Mouse (Mus musculus) cerebellum, postnatal 36 days (tissue): ENCODE measurements at regions not wholly inside any gene's neighbourhood (a gene's known extent, or its start where the extent isn't known, plus 50 kb on each side); places are given as distances from the start of the nearest gene placed in this dataset.

Source experiments
- DNase-seq, 2 experiments: peaks; one replicate each; pipeline ENCODE4 v3.0.0; 2021 to 2022; ENCODE audit warnings: mixed read lengths in 2 of 2

DNA sequence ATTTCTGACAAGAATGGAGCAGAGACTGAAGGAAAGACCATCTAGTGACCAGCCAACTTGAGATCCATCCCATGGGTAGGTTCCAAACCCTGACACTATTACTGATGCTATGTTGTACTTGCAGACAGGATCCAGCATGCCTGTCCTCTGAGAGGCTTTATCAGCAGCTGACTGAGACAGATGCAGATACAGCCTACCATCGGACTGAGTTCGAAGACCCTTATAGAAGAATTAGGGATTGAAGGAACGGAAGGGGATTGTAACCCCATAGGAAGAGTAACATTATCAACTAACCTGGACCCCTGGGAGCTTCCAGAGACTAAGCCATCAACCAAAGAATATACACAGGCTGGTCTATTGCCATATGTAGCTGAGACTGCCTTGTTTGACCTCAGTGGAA is 183.1 kb upstream of the Adcy2 start:
- no peak for DNase-seq

- DNase-seq = no peak
Observed at GRCm38 (mm10) chr13:69190661-69191060, 191.3 kb upstream of the Adcy2 start.

GRCm38 (mm10) chr13:69196464-69196871 is 197.1 kb upstream of the Adcy2 start:
- no peak for DNase-seq

- no peak for DNase-seq
Observed at GRCm38 (mm10) chr13:69207741-69208568, 208.6 kb upstream of the Adcy2 start.

DNA sequence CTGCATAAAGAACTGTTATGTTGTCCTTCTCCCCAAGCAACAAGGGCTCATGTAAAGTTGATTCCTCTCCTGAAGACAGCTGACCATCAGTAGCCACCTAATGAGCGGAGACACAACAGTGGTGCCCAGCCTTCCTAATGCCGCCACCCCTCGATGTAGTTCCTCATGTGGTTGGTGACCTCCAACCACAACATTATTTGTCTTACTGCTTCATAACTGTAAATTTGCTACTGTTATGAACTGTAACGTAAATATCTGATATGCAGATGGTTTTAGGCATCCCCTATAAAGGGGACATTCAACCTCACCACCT is 209.2 kb upstream of the Adcy2 start:
- no peak for DNase-seq

DNA sequence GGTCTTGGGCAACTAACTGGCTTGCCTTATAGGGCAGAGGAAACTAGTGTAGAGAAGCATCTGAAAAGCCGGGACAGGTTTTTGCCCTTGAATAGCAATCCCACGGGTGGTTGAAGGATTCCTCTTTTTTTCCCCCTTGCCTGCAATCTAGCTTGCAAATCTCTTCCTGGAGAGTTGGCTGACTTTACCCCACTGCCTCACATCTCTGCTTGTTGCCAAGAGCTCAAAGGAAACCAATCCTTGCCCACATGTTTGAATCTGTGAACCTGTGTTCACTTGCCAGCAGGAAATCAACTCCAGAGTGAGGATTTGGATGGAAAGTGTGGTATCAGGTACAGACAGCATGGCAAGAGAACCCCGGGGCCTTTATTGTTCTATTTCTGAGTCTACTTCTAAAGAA is 217.2 kb upstream of the Adcy2 start:
- no peak for DNase-seq

- DNase-seq = no peak
Observed at GRCm38 (mm10) chr13:69220425-69220824, 221.1 kb upstream of the Adcy2 start.

- DNase-seq = no peak
Observed at GRCm38 (mm10) chr13:69226538-69226937, 227.2 kb upstream of the Adcy2 start.

- no peak for DNase-seq
Observed at GRCm38 (mm10) chr13:69230361-69230943, 231.1 kb upstream of the Adcy2 start.

DNA sequence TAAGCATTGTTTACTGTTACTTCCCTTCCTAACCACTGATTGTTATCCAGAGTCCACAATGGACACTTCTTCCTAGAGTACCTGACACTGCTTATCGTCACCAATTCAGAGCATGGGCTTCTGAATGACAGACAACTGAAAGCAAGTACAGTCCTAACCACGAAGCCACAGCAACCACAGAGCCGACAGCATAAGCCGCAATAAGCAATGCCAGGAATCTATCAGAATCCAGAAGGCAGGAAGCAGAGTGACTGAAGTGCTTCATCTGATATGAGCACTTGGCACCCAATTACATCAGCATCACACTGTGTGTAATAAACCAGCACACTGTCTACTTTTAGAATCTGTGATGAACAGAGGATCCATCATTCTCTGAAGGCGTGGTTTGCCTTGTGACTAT is 237.0 kb upstream of the Adcy2 start:
- no peak for DNase-seq

GRCm38 (mm10) chr13:69237918-69238317 is 238.6 kb upstream of the Adcy2 start:
- DNase-seq = no peak

DNA sequence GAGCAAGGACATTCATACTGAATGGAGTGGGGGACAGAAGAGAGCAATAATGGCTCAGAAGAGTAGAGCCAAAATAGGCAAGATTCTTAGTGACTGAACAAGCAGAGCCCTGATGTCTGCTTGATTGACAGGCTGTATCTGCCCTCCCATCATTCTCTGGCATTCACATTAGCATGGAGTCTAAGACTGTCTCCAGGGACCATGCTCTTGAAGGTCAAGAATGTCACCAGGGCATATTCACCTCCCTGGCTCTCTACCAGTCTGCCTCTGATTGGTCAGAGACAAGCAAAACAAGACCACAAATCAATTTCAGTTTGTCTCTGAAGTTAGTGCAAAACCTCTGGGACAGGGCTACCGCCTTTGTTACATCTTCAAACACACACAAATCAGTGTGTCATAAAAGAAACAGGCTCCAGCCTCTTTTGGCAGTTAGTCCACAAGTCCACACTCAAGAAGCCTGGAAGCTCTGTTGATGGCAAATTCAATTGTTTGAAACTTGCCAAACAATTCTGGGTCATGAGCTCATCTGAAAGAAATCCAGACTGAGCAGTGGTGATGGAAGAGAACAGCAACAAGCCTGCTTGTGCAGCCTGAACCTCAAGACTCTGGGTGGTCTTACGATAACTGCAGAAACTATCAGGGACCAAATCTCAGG is 240.0 kb upstream of the Adcy2 start:
- DNase-seq = no peak

DNA sequence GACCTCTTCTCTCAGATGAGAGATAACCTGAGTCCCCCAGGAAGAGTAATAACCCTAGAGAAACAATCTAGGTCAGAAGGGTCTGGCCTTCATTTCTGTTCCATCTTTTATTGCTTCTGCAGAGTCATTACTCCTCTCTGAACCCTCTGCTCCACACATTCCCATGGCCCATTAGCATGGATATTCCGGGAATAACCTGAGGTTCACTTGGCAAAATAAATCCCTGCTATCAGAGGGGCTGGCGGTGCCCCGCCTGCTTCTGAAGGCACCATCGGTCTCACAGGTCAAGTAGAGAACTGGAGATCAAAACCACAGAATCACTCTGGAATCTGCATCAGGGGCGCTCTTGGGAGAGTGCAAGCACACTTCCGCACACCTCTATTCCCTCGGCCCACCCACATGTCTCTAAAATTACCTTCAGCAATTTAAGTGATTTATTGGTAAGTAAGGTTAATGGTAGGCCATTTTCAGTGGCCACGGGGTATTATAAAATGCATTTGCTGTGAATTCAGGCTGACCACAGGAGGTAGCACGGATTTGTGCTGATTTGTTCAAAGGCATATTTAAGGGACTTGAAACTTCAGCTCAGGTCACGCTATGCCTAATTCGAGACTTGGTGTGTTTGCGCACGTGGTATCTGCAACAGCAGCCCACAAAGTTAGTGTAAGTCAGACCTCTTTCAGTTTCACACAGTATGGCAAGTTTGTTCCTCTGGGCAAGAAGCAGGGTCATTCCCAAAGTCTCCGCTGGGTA is 243.4 kb upstream of the Adcy2 start:
- DNase-seq = no peak

DNA sequence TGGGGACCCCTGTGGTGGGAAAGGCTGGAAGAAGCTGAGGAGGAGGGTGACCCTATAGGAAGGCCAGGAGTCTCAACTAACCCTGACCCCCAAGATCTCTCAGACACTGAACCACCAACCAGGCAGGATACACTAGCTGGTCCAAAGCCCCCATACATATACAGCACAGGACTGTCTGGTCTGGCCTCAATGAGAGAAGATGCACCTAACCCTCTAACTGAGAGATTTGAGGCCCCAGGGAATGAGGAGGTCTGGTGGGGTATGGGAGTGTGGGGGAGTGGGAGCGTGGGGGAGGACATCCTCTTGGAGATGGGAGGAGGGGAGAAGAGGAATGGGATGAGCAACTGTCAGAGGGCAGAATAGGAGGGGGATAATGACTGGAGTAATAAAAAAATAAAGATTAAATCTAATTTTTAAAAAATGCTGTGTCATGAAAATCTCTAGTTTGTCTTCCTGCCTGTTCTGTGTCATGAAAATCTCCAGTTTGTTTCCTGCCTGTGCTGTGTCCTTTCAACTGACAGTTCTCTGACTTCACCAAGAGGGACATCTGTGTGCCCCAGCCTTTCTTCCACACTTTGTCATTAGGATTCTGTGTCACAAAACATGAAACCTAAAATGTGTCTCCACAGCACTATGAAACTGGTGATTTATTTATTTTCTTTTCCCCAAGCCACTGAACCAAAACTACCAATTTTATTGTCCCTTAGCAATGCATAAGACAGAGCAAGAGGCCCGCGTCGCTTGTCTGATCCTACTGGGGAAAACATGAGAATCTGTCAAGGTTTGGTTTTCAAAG is 251.2 kb upstream of the Adcy2 start:
- DNase-seq = no peak

DNA sequence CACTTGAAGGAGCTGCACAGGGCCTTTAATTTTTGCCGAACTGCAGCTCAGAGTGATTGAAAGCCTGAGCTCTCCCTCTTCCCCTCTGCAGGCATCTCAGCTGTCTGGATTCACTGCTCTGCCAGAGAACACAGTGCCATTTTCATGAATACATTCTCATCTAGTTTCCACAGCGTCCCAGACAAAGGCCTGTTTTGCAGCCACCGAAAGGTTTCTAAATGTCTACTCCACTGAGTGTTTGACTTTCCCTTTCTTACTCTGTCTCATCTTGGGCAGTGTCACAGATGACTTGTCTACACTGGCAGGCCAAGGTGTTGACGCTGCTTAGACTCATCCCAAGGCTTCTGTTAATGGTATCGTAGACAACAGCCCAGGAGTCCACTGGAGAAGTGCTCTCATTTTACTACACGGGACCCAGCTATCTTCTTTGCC is 251.8 kb upstream of the Adcy2 start:
- DNase-seq = no peak

- peak; percentile 2 to 8 for DNase-seq
Observed at GRCm38 (mm10) chr13:69252335-69252734, 253.0 kb upstream of the Adcy2 start.

DNA sequence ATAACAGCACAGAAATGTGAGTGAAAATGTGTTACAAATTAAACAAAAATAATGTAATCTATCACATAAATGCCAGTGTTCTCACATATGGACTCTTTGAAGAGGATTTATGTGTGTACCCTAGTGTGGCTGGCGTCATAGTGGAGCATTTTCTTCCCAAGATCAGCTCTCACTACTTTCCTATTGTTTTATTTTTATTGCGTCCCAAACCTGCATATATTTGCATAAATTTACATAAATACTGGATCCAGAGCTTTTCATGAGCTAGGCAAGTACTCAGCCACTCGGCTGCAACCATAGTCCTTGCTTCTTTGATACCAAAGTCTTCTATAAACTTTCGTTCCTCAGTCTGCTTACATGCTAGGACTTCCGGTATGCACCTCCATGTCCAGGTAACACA is 261.1 kb upstream of the Adcy2 start:
- DNase-seq = no peak

GRCm38 (mm10) chr13:69260972-69261371 is 261.6 kb upstream of the Adcy2 start:
- DNase-seq = no peak

- DNase-seq = no peak
Observed at GRCm38 (mm10) chr13:69263722-69264121, 264.4 kb upstream of the Adcy2 start.

DNA sequence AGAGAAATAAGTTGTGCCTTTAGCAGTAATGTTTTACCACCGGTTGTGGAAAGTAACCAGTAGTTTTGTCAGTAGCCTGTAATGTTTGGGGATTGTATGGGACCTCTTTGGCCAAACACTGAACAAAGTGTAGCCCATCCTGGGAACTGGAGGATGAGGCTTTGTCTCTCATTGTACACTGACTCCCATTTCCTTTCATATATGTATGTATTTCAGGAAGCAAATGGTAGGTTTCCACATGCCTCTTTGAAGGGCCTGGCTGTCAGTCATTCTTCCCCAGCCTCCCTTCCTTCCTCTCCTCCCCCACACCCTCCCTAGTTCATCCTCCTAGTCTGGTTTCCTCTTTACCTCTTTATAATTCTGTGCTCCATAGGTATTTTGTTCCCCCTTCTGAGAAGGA is 266.7 kb upstream of the Adcy2 start:
- DNase-seq = no peak

DNA sequence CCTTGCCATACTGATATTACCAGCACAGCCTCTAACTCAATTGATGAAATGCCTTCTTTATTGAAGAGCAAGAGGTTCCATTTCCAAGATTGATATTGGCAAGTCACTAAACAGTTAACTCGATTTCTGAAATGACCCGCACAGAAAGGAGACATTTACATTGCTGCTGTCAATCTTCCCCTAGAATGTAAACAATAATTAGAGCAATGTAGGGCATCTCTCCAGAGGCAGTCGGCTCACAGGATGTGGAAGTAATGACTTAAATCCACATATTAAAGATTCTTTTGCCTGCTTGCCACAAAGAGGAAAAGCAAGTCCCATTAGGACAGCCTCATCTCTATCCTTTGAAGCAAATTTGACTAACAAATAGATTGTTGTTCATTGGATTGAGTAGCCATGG is 261.0 kb upstream of the Nsun2 start:
- DNase-seq = no peak

DNA sequence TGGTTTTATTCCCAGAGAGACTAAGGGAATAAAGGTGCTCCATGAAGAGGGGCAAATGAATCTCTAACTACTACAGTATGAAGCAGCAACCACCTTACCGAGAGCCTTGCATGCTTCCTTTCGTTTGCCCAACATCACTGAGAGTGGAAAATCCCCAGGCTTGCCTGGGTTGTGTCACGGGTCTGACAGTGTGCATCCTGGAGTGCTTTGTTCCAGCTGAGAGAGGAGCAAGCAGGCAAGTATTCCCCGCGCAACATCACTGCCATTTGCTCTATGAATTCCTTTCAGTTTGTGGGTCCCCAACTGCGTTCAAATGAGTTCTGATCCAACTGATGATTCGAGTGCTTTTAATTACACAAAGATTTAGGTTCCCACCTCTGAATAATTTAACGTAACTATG is 253.9 kb upstream of the Nsun2 start:
- no peak for DNase-seq

- no peak for DNase-seq
Observed at GRCm38 (mm10) chr13:69294483-69294882, 239.1 kb upstream of the Nsun2 start.
